Mouse (Mus musculus) cortical plate, adult 2 months (tissue): ENCODE measurements around the gene Zfp865. TPM values are rescaled to one million over a fixed set of nuclear protein-coding genes. Genes with fewer than 3 reads are reported as not detected.
A peak's percentile ranks its signal among the peaks of the same experiment; 100 is the strongest.
"Not testable (repeated sequence)": the region's sequence is repeated elsewhere in the genome, so short reads cannot be mapped to it uniquely, and the experiment has no call there.

Experiments
- H3K27ac ChIP-seq: fragments of 200-500 bp; 2 replicates; pipeline ENCODE4 v1.5.1; 2012; ENCODE audit warnings: low read length, control low read depth, inconsistent platforms; ENCODE audit not compliant: insufficient read depth
- H3K4me1 ChIP-seq: fragments of 200-500 bp; 2 replicates; pipeline ENCODE4 v1.6.1; 2011; ENCODE audit warnings: low read length; ENCODE audit not compliant: control insufficient read depth, insufficient read depth
- H3K4me3 ChIP-seq: fragments of 200-500 bp; 2 replicates; pipeline ENCODE4 v1.5.1; 2011; ENCODE audit warnings: mild to moderate bottlenecking, low read length, control low read depth; ENCODE audit not compliant: insufficient read depth
- CTCF ChIP-seq: fragments of 200-500 bp; IDR thresholded peaks from 2 replicates; pipeline ENCODE4 v1.5.1; 2011; ENCODE audit warnings: mild to moderate bottlenecking, control low read depth, low read length; ENCODE audit not compliant: insufficient read depth; ENCODE audit errors: extremely low read depth
- POLR2A ChIP-seq: fragments of 200-500 bp; IDR thresholded peaks from 2 replicates; pipeline ENCODE4 v1.6.1; 2011; ENCODE audit warnings: mild to moderate bottlenecking, low read length, control low read depth; ENCODE audit not compliant: insufficient read depth; ENCODE audit errors: extremely low read depth
- polyA plus RNA-seq: library from polyadenylated mRNA; depleted of rRNA; stranded (reverse); fragments of >200 nt; gene quantifications from 2 replicates; pipeline ENCODE4 v1.2.3, GENCODE M21; 2012

The Zfp865 gene
- polyA plus RNA-seq, 1 experiment, result 28.7 TPM

GRCm38 (mm10) chr7:5015118-5016001 is 4.8 kb upstream of the Zfp865 start, which contains the start of gene Gm44973:
TSS of gene Gm44973 (plus strand) at chr7:5015496.
- Histone ChIP-seq H3K27ac (peak within 1 kb of the TSS; percentile 99), H3K4me3 (peak within 1 kb of the TSS; percentile 39), H3K4me1 (no peaks in the 10 kb centered on the region)
- TF ChIP-seq CTCF (no peak), POLR2A (0 out of 2 replicates have a peak, but pooled peaks have one; percentile 4)

GRCm38 (mm10) chr7:5016057-5016456 is 4.1 kb upstream of the Zfp865 start:
- peak overlapping the region; percentile 39 for H3K4me3 ChIP-seq
- H3K4me1 ChIP-seq, result no peaks in the 10 kb centered on the region
- H3K27ac ChIP-seq, result peak overlapping the region; percentile 53
- TF ChIP-seq CTCF, result no peak
- no peak for TF ChIP-seq POLR2A

GRCm38 (mm10) chr7:5016920-5017319 is 3.3 kb upstream of the Zfp865 start:
- Histone ChIP-seq H3K4me1 (no peaks in the 10 kb centered on the region), H3K27ac (no peak overlapping the region), H3K4me3 (no peak overlapping the region)
- TF ChIP-seq CTCF (no peak), POLR2A (no peak)

GRCm38 (mm10) chr7:5017352-5017751 is 2.8 kb upstream of the Zfp865 start:
- Histone ChIP-seq H3K27ac (no peak overlapping the region), H3K4me3 (no peak overlapping the region), H3K4me1 (no peaks in the 10 kb centered on the region)
- TF ChIP-seq CTCF (no peak), POLR2A (no peak)

GRCm38 (mm10) chr7:5017931-5018330 is 2.2 kb upstream of the Zfp865 start:
- H3K27ac ChIP-seq, result no peak overlapping the region
- H3K4me1 ChIP-seq, result no peaks in the 10 kb centered on the region; the same call in 1 of the 2 replicates
- H3K4me3 ChIP-seq, result no peak overlapping the region
- TF ChIP-seq POLR2A, result no peak
- TF ChIP-seq CTCF, result no peak

- H3K4me3 ChIP-seq, result peak overlapping the region; percentile 39; the same call in 1 of the 2 replicates
- not testable (repeated sequence) for H3K4me1 ChIP-seq, H3K27ac ChIP-seq
These were observed 600 bp upstream of the Zfp865 start for GRCm38 (mm10) chr7:5019576-5019975.

GRCm38 (mm10) chr7:5020685-5021084 is 509 bp downstream of the Zfp865 start:
- peaks cover 1% of the 10 kb centered on the region; the same call in 1 of the 2 replicates for H3K4me1 ChIP-seq
- peak overlapping the region; percentile 39 for H3K4me3 ChIP-seq
- H3K27ac ChIP-seq, result peak overlapping the region; percentile 92
- TF ChIP-seq CTCF, result no peak
- no peak for TF ChIP-seq POLR2A

GRCm38 (mm10) chr7:5021197-5021596 is 1.0 kb downstream of the Zfp865 start:
- Histone ChIP-seq H3K4me3 (peak overlapping the region; percentile 39), H3K4me1 (peaks cover 1% of the 10 kb centered on the region; the same call in 1 of the 2 replicates), H3K27ac (0 out of 2 replicates have a peak overlapping the region, but pooled peaks have one; percentile 92)
- TF ChIP-seq CTCF, result no peak
- no peak for TF ChIP-seq POLR2A

GRCm38 (mm10) chr7:5029543-5029942 is 9.4 kb downstream of the Zfp865 start:
- H3K4me1 ChIP-seq, result peaks cover 2% of the 10 kb centered on the region; the same call in 1 of the 2 replicates

GRCm38 (mm10) chr7:5029946-5030345 is 9.8 kb downstream of the Zfp865 start:
- Histone ChIP-seq H3K4me1 (peaks cover 2% of the 10 kb centered on the region; the same call in 1 of the 2 replicates), H3K4me3 (no peak overlapping the region), H3K27ac (no peak overlapping the region)
- no peak for TF ChIP-seq CTCF
- no peak for TF ChIP-seq POLR2A

More at GRCm38 (mm10) chr7:5029543-5029942, 9.4 kb downstream of the Zfp865 start:
- no peak overlapping the region for H3K27ac ChIP-seq
- no peak overlapping the region for H3K4me3 ChIP-seq
- TF ChIP-seq CTCF (no peak), POLR2A (no peak)
